Mouse (Mus musculus): ENCODE measurements around the gene Hoxa7. TPM values are rescaled to one million over a fixed set of nuclear protein-coding genes. Genes with fewer than 3 reads are reported as not detected.

Hoxa7 gene
- total RNA-seq, 2 experiments from 2014 or later, result not detected

DNA sequence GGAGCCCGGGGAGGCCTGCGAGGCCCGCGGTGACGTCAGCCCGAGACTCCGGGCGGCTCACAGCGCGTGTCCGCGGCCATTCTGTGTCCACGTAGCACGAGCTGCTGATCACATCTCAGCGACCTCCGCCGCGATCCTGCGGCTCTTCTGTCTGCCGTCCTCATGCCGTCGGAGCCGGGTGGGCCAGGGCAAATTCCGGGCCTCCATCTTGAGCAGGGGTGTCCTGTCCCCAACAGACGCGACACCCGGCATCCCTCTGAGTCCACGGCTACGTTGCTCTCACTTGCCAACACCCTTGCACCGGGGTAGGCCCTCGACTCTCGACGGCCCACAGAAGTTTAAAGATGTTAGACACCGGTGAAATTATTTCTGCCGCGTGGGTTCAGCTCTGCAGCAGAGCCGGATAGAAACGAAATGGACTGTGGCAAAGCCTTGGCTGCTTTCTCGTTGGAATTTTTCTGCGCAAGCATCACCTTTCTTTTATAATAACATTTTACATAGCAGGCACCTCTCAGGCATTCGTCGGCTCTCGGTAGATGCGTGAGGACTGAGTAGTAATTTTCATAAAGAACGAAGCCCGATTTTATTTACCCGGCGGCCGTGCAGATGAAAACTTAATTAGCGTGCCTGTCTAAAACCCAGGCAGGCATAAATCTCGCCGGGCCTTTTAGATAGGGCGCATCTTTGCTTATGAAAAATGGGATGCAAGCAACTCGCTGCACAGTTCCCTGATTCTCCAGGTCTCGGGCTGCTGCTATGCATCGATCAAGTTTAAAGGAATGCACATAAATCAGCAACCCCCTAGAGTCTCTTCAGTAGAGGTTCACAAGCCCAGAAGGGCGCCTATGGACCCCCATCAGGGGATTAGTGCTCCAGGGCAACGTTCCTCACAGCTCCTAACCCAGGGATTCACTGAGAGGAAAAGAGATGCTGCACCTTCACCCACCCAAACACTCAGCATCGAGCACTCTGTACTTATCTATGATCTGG, 32.2 kb upstream of the Hoxa7 start:
- no peak for DNase-seq (ENCODE audit: extremely low spot score in 1 of 2, low spot score in 1 of 2)

DNA sequence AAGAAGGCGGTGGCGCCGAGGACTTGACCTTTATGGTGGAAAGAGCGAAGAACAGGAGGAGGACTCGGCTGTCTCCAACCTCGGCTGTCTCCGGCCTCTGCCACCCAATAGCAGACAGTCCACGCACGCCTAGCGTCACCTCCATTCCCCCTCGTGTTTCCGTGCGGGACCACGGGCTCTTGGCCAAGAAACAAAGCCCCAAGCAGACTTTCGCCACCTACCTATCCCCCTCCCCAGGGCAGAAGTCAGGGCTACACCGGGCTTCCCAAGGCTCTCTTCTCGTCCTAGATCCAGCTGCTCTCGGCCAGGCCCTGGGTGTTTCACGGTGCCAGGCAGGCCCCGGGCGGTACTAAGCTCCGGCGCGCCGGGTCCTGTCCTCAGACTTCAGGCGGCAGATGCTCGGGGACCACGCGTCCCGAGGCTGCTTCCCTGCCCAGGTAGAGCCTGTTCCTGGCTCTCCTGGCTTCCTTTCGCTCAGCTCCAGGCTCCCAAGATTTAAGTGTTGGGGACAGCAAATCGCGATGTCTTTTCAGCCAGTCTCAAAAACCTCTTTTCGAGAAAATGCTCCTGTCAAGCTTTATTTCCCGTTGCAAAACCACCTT, 31.2 kb upstream of the Hoxa7 start:
- no peak for DNase-seq (ENCODE audit: extremely low spot score in 1 of 2, low spot score in 1 of 2)

DNA sequence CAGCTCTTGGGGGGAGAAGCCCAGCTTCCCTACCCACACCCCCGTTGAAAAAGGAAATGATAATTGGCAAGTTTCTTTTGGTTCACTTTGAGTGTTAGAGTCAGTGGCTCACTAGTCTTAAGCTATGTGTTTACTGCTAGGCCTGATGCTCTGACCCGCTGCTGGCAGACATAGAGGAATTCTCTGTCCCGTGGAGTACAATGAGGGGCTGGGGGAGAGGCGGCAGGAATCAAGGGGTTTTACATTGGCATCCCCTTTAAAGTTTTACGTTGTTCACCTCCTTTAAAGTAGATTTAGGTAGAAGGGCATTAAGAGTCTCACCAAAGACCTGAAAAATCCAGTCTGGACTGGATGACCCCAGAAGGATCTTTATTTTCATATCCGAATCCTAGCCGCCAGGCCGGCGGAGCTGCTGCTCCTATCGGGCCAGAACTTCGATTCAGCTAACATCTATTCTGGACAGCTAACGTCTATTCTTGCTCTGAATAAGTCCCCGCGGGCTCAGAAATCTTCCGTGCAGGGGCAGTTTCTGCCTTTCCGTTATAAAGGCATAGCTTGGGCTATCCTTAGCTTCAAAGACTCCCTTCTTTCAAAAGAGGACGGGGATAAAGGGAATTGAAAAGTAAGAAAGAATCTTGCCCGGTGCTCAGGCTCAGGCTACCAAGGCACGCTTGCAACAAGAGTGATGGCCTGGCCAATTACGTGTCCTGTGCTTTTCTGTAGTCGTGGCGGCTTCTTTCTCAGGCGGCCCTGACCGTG, 30.5 kb upstream of the Hoxa7 start:
- DNase-seq (ENCODE audit: extremely low spot score in 1 of 2, low spot score in 1 of 2), result no peak

DNA sequence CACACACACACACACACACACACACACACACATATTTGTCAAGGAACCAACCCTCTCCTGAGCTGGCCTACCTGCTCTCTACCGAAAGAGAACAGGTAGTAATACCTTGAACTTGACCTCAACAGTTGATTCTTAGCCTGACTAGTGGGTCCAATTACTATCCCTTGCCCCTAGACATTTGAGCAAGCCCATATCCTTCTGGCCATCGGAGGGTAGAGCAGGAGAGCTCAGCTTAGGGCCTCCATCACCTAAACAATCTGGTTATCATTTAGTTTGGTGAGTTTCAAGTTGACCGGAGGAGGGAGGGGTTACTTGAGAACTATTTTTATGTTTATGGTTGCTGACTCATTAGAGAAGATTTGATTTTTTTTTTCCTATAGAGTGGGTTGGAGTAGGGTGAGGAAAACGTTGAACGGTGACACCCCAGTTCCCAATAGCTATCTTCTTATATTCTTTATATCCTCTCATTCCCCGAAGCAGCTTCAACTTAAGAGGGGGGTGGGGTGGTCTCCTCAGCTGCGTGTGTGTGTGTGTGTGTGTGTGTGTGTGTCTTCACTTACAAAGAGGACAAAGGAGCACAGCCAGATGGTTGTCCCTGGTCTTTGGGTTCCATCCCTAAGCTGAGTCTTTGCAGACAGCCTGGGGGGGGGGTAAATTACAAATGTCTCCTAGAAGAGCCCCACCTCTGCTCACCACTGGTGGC, 29.7 kb upstream of the Hoxa7 start:
- DNase-seq (ENCODE audit: extremely low spot score in 1 of 2, low spot score in 1 of 2), result no peak

DNA sequence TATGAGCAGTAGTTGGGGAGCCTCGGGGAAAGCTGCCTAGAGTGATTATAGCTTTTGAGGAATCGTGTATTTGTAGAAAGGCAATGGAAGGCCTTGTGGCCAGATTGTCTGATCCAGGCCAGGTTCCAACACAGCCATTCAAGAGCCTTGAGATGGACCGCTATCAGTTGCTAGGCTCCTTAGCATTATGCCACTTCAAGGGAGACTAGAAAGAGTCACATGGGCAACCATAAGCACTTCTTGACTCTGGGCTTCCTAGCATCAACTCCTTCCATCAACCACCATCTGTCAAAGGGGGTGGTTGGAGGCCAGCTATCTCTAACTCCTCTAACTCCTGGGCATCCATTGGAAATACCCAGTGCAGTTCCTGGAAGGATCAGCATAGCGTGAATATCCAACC, 28.2 kb upstream of the Hoxa7 start:
- DNase-seq (ENCODE audit: extremely low spot score in 1 of 2, low spot score in 1 of 2), result no peak

DNA sequence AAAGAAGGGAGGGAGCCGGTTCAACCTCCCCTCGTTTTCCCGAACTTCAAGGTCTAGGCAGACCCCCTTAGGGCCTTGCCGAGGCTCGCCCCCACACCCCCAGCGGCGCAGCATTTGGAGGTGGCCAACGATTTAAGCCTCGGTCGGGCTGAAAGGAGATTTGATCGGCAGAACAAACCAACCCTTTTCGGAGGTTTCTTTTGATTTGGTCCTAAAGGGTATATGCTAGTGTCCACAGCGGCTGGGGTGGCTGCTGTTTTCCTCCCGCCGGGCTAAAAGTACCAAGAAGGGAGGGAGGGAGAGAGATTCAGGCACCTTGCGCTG, 27.7 kb upstream of the Hoxa7 start:
- no peak for DNase-seq (ENCODE audit: extremely low spot score in 1 of 2, low spot score in 1 of 2)

DNA sequence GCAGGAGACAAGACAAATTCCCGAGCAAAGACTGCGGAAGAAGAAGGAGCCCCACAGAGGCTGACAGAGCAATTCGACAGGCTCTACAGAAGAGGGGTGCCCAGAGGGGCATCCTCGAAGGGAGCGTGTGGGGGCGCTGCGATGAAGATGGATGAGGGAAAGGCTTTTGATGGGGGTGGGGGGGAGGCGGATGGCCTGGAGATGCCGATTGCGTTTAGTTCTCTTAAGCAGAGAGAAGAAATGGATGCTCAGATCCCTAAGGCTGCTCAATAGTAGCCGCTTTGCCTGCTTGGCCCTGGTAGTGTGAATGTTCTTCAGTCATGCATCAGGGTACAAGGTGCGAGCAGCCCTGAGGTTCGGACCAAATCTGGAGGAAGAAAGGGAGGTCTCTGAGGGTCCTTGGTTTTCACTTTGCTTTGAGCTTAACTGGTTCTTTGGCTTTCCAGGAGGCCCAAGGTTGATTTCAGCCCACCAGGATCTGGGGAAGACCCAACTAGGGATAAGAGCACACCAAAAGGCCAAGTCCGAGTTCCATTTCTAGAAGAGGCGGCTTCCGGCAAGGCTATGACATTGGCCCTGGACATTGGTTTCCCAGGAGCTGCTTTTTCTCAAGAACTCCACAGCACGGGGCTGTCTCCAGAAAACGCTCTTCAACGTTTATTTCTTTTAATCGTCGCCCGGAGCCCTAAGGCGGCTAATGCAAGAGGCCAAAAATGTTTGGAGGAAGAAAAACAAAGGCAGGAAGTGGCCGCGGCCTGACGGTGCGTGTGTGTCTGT, 27.2 kb upstream of the Hoxa7 start:
- no peak for DNase-seq (ENCODE audit: extremely low spot score in 1 of 2, low spot score in 1 of 2)

DNA sequence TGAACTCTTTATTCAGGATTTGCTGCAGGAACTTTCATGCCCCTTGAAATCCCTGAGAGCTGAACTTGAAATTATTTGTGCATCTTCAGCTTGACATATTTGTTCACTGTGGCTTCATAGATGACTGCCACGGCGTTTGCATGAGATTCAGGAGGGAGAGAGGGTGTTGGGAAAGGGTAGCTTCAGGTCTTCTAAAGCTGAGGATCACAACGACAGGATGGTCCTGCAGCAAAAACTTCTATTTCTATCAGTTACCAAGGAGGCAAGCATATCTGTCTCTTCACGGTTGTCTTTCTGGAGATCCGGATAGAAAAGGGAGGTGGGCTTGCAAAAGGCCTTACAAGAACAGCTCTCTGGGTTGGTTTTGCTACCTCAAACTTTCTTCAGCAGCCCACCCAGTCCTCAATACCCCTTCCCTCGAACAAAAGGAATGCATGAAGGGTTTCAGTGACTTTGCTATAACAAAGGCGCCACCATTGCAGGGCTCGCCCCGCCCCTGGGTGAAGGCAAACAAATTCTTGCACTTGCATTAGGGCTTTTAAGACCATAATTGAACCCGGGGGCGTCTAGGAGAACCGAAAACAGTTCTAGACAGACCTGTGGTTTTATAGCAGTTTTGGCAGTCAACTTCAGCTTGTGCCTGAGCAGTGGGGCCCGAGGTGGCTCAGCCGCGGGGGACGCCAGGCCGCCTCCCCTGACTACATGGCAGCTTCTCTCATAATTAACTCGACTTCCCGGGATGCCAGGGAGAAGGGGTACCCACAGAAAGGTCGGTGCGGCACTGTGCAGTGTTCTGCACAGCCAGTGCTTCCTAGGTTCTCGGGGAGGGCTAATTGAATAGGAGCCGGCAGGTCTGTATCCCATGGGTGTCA, 26.3 kb upstream of the Hoxa7 start:
- DNase-seq (ENCODE audit: extremely low spot score in 1 of 2, low spot score in 1 of 2), result no peak

DNA sequence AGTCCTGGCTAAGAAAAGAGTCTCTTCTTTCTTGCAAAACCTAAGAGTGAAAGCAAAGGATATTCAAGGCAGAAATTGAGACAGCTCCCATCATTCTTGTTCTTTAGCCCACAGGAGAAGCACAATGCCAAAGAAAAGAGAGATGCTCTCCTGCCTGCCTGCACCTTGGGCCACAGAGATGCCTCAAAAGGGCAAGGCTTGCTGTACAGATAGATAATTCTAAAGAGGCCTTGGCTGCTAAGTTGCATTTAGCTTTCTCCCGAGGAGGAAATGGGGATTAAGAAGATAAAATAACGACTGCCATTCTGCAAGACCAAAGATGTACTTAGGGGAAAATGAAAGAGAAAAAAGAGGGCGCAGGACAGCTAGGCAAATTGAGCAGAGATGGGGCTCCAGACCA, 25.3 kb upstream of the Hoxa7 start:
- DNase-seq (ENCODE audit: extremely low spot score in 1 of 2, low spot score in 1 of 2), result no peak

DNA sequence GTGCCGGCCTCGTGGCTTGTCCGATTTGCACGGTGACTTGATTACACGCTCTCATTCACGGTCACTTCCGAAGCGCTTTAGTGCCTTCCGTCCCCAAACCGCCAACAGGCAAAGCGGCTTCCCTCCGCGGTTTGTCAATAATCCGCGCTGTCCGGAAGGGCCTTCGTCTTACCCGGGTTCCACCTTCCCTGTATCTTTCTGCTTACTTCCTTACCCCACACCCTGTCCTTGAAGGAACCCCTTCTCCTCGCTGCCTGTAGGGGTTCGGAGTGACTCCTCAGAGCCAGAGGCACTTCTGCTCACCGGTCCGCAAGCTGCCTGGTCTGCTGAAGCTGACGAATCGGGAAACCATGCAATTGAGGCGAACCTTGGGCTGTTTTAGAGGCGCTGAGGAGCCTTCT, 24.7 kb upstream of the Hoxa7 start:
- DNase-seq (ENCODE audit: extremely low spot score in 1 of 2, low spot score in 1 of 2), result no peak

DNA sequence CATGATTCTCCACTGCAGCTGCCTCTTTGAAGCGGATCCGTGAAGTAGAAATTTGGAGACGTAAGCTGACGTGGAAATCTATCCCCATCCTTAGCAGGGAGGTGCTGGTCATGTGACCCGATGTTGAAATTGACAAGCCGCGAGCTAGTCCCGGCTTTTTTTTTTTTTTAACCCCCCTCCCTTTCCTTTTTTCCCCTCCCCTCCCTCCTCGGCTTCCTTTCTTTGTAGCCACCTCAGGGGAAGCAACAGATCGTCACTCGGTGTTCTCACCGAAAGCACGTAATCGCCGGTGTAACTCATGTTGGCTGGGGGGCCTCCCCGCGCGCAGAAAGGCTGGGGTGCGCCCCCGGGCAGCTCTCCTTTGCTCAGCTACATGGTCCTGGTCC, 24.1 kb upstream of the Hoxa7 start, which contains the start of gene Hoxa11:
TSS of gene Hoxa11 (minus strand) at position 54 of the 386 bp plus-strand sequence.
- no peak for DNase-seq (ENCODE audit: extremely low spot score in 1 of 2, low spot score in 1 of 2)

DNA sequence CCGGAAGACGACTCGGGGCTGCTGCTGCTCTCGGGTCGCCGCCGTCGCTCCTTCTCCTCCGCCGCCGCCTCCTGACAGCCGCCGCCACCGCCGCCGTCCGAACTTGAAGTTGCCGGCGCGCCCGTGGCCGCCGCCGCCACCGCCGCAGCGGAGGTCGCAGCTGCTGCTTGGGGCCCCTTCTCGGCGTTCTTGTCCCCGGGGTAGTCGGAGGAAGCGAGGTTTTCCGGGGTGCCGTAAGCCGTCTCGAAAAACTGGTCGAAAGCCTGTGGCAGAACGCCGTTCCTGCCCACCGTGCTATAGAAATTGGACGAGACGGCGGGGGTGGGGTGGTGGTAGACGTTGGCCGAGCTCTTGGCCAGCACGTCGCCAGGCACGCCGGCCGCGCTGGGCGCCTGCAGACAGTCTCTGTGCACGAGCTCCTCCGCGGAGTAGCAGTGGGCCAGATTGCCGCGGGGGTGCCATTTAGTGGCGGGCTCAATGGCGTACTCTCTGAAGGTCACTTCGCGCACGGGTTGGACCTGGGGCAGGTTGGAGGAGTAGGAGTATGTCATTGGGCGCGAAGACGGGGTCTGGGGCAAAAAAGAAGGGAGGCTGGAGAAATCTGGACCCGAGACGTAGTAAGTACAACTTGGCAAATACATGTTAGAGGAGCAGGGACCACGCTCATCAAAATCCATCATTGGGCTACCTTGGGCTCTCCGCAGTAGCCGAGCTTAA, 23.5 kb upstream of the Hoxa7 start:
- DNase-seq (ENCODE audit: extremely low spot score in 1 of 2, low spot score in 1 of 2), result no peak

DNA sequence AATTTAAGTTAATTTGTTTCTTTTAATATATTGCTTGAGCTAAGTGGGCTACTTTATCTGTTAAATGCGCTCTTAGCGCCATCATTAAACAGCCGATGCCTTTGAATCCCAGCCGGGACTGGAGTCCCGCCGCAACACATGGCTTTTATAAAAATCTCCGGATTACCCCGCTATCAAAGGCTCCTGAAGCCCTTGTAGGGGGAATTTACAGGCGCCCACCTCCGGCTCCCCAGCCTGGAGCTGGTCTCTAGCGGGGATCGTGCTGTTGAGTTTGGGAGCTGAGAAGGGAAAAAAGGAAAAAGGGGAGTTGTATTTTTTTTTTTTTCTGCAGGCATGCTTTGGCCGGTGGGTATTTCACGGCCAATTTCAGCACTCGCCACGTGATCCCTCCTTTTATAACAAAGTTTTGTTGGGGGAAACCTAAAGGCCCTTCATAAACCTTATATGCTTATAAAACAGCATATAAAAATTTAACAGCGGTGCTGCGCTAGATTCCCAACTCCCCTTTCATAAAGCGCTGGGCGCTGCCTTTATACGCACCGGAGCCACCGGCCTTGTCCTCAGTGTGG, 22.9 kb upstream of the Hoxa7 start:
- no peak for DNase-seq (ENCODE audit: extremely low spot score in 1 of 2, low spot score in 1 of 2)

DNA sequence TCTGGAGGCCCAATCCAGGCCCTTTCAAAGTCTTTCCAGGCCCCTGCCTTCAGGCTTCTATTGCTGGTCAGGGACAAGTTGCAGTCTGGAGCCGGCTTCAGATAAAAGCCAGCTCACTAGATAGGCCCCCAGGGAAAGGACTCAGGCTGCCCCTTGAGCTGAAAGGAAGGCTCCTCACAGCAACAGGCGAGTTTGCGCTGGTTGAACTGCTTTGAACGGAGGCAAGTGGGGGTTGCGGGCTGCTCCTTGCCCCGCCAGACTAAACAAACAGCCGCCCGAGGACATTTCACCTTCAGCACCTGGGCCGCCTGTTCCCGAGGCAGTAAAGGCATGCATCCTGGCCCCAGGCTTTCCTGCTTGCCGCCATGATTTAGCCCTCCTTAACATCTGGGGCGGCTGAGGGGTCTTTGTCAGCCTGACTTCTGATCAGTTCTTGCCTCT, 22.0 kb upstream of the Hoxa7 start:
- DNase-seq (ENCODE audit: extremely low spot score in 1 of 2, low spot score in 1 of 2), result no peak

DNA sequence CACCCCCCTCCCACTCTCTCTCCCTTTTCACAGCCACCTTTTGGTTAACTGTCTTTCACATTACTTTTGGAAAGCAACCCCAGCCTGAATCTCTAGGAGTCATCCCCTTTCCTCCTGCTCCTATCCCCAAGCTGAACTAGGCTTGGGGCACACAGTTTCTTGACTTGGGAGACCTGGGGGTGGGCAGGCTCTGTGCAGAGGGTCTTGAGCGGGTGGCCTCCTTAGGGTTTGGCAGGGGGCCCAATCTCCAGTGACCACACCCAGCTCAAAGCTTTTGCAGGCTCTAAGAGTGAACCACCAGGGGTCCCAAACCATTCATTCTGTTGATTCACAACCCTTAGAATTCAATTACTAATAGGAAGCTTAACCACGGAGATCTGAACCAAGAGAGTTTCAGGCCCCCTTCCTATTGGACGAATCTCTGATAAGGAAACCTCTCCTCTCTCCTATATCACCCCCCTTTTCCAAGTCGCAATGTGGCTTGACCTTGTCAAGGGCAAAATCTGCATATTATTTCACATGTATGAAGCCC, 21.2 kb upstream of the Hoxa7 start:
- no peak for DNase-seq (ENCODE audit: extremely low spot score in 1 of 2, low spot score in 1 of 2)

DNA sequence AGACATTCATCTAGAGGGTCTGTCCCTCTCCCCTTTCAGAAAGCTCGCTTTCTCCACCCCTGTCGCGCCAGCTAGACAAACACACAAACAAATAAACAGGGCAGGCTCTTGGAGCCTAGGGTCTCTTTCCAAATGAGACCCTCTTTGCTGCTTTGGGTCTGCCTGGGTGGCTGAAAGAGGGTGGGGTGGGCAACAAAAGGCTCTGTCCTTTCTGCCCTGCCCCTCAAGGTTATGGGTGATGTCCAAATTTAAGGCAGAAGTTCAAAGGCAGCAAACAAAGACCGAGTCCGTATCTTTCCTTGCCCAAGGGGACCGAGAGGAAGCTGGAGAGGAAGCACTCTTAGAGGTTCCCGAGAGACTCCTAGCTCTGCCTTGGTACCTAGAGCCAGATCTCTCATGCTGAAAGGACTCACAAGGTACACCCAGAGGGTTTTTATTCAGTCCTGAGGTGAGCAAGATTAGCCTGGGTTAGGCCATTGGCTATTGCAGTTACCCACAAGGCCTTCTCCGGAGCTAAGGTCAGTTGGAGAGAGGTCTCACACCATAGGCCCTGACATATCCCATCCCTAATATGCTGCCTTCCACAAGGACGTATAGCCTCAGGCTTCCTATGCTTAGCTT, 19.5 kb upstream of the Hoxa7 start:
- DNase-seq (ENCODE audit: extremely low spot score in 1 of 2, low spot score in 1 of 2), result no peak

DNA sequence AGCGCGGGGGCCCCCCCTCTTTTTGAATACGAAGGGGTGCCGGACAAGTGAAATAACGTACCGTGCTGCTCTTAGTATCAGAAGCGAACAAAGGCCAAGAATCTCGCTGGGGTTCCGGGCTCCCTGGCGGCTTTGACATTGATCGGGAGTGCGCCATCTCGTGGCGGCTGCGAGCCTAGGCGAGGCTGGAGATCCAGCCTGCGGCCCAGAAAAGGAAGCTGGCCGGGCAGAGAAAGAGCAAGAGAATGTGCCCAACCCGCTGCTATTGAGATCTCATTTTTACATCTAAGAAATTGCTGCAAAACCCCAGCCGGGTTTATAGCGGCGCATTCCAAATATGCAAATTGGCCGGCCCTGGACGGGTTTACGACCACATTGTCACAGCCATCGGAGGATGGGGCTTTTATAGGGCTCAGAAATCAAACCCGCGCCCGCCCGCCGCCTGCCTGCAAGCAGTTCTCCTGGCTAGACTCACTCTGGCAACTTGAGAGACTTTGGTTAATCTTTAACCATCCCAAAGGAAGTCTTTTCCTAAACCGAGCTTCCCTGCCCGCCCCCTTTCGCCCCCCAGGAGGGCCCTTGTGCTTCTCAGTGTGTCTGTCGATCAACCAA, 18.8 kb upstream of the Hoxa7 start, which contains the start of gene Hoxa10:
TSS of gene Hoxa10 (minus strand) at position 466 of the 612 bp plus-strand sequence.
- peak in 1 of 2 experiments; percentile 50 for DNase-seq (ENCODE audit: extremely low spot score in 1 of 2, low spot score in 1 of 2)

Measured in layer of hippocampus, postnatal 25 days (tissue).